Mouse (Mus musculus): Measurements from ENCODE around the gene Fndc8.
"Not testable (repeated sequence)": the region's sequence is repeated elsewhere in the genome, so short reads cannot be mapped to it uniquely, and the experiment has no call there.

Fndc8 gene

GRCm38 (mm10) chr11:82910679-82911389 is 18.9 kb downstream of the Fndc8 start:
- DNase-seq (ENCODE audit: low spot score in 2 of 2) = no peak

DNA sequence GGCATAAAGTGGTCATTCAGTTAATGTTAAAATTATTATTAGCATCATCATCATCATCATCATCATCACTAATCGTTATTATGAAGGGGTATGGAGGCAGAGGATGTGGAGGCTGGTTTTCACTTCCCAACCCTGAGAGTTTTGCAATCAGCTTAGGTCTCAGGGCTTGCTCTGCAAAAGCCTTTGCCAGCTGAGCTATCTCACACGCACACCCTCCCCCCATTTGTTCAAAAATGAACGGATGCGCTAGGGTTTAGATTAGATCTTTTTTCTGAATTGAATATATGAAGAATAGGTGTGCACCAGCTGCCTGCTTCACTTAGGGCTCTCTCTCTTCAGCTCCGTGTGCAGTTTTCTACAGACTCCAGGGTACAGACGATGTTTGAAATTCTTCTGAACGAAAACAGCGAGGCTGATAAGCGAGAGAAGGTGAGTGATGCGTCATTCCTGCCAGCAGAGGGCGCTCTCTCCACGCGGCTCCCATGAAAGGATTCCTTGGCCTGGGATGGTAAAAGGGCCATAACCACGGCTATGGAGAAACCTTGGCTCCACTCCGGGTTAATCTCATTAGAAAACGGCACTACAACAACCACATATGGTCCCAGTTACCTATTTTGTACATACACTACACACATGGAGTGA is 22.9 kb downstream of the Fndc8 start:
- peak; percentile 61 to 64 for DNase-seq (ENCODE audit: low spot score in 2 of 2)

DNA sequence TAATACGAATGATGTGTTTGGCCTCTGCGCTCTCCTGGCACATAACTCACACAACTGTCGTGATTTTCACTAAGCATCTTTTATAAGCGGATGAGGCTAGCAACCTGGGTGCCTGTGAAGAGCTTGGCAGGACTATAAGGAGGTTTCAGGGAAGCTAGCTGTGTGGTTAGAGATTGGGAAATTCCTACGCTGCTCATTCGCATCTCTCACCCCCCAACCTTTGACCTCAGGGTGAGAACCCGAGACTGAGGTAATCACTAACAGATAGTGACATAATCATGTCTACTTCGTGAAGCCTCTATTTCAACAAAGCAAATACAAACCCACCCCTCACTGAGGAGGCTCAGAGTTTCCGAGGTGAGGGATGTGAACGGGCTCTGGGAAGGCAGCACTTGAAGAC is 28.8 kb downstream of the Fndc8 start:
- DNase-seq (ENCODE audit: low spot score in 2 of 2) = no peak

DNA sequence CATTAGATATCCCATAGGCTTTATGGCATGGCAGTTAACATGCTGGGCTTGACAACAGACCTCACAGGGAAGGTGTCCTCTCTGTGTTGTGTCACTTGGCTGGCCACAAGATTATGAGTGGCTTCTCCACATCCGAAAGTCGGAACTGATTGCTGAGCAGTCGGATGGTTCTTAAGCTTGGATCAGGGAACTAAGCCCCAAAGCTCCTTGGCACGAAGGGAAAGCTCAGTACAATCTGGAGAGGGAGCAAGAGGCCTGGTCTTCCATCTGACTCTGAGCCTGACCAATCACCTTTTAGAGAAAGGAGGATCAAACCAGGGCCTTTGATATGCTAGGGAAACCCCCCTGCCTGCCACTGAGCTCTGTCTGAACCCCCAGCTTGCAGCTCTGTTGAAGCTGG is 29.8 kb downstream of the Fndc8 start:
- DNase-seq (ENCODE audit: low spot score in 2 of 2) = no peak

DNA sequence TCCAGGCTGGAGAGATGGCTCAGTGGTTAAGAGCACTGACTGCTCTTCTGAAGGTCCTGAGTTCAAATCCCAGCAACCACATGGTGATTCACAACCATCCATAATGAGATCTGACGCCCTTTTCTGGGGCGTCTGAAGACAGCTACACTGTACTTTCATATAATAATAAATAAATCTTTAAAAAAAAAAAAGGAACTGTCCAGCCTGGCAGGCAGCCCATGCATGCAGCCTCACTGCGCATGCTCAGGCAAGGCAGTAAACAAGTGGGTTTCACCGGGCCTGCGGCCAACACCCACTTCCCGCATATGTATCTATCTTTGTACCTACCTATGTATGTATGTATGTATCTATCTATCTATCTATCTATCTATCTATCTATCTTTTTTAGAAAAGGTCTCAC is 32.0 kb downstream of the Fndc8 start:
- DNase-seq (ENCODE audit: low spot score in 2 of 2) = not testable (repeated sequence)

DNA sequence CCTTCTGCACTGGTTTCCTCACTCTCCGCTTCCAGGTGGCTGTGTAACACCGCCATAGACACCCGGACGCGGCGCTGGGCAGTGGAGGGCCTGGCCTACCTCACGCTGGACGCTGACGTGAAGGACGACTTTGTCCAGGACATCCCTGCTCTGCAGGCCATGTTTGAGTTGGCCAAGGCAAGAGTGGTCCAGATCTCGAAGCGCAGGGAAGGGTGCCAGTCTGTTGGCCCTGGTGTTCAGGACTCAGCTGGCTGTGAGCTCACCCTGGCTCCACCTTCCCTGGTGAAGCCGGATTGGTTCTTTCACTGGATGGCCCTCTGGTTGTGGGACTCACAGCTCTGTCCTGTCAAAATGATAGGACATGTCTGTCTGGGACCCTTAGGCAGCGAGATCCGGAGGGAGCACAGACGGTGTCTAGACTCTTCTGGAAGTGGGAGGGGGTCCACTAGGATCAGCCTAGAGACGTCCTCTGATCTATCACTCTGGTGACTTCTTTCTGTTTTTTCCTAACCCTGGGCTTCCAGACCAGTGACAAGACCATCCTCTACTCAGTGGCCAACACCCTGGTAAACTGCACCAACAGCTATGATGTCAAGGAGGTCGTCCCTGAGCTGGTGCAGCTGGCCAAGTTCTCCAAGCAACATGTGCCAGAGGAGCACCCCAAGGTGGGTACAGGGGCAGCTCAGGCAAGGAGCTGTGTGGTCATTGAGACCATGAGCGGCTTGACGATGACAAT is 37.1 kb downstream of the Fndc8 start:
- DNase-seq (ENCODE audit: low spot score in 2 of 2) = no peak

DNA sequence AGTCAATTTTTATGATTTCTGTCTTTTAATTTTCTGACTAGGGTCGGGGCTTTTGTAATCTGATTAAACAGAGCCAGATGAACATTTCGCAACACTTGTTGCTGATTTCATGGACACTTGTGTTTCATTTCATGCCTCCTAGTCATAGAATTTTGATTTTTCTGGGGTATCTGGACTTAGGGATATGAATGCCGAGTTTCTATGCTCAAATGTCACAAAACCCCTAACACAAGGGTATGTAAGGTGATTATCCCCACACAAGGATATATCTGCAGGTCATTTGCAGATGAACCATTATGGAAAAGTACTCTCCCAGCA is 37.7 kb downstream of the Fndc8 start:
- no peak for DNase-seq (ENCODE audit: low spot score in 2 of 2)

DNA sequence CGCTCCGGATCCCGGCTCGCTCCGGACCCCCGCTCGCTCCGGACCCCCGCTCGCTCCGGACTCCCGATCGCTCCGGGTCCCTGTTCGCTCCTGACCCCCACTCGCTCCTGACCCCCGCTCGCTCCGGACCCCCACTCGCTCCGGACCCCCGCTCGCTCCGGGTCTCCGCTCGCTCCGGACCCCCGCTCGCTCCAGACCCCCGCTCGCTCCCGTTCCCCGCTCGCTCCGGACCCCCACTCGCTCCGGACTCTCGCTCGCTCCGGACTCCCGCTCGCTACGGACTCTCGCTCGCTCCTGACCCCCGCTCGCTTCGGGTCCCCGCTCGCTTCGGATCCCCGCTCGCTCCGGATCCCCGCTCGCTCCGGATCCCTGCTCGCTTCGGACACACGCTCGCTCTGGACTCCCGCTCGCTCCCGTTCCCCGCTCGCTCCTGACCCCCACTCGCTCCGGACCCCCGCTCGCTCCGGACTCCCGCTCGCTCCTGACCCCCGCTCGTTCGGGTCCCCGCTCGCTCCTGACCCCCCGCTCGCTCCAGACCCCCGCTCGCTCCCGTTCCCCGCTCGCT is 38.5 kb downstream of the Fndc8 start:
- DNase-seq (ENCODE audit: low spot score in 2 of 2) = not testable (repeated sequence)

GRCm38 (mm10) chr11:82931161-82931560 is 39.2 kb downstream of the Fndc8 start:
- DNase-seq (ENCODE audit: low spot score in 2 of 2) = not testable (repeated sequence)

DNA sequence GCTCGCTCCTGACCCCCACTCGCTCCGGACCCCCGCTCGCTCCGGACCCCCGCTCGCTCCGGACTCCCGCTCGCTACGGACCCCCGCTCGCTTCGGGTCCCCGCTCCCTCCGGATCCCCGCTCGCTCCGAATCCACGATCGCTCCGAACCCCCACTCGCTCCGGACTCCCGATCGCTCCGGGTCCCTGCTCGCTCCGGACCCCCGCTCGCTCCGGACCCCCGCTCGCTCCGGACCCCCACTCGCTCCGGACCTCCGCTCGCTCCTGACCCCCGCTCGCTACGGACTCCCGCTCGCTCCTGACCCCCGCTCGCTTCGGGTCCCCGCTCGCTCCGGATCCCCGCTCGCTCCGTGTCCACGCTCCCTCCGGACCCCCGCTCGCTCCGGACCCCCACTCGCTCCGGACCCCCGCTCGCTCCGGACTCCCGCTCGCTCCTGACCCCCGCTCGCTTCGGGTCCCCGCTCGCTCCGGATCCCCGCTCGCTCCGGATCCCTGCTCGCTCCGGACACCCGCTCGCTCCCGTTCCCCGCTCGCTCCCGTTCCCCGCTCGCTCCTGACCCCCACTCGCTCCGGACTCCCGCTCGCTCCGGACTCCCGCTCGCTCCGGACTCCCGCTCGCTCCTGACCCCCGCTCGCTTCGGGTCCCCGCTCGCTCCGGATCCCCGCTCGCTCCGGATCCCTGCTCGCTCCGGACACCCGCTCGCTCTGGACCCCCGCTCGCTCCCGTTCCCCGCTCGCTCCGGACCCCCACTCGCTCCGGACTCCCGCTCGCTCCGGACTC is 39.9 kb downstream of the Fndc8 start:
- not testable (repeated sequence) for DNase-seq (ENCODE audit: low spot score in 2 of 2)

- no peak for DNase-seq (ENCODE audit: low spot score in 2 of 2)
Observed at GRCm38 (mm10) chr11:82933186-82933585, 41.3 kb downstream of the Fndc8 start.

DNA sequence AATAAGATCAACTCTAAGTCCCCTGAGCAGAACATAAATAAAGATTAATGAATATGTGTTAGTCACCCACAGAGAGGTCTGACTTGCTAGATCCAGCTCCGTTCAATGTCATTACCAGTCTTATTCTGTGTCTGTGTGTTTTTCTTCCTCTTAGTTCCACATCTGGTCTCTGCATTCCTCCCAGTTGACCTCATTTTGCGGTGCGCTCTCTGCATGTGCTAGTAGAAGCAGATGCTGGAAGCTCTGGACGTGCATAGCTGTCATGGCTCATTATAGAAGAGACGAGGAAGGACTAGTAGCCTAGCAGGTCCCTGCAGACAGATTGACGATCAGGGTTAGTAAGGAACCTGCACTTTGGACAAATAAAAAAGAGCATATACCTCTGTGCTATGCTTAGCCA is 51.4 kb downstream of the Fndc8 start:
- DNase-seq (ENCODE audit: low spot score in 2 of 2) = no peak

DNA sequence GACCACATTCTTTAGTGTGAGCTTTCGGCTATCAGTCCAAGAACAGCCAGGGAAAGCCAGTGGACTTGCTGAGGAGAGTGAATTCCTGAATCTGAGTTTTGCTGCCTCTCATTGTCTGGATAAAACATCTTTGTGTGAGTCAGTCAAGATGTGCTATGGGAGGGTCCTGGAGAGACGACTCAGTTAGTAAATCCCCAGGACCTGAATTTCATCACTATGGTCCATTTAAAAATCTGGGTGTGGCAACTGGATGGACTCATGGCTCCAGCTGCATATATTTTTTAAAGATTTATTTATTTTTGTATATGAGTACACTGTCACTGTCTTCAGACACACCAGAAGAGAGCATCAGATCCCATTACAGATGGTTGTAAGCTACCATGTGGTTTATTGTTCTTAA is 53.7 kb downstream of the Fndc8 start:
- DNase-seq (ENCODE audit: low spot score in 2 of 2) = no peak

DNA sequence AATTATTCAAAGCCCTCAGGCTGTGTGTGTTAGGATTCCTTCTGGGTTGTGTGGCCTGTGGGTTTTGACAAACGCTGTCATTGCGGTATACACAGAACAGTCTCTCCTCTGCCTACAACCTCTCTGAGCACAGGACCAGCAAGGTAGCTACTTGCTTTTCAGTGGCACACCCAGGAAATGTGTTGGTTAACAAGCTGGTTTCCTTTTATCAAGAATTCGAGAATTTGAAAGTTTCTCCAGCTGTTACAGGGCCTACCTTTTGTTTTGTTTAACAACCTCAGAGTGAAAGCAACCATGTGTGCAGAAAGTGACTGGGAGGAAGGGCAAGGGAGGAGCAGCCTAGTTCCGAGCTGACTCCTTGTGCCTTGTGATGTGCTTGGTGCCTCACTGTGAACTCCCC is 55.5 kb downstream of the Fndc8 start:
- DNase-seq (ENCODE audit: low spot score in 2 of 2) = no peak

DNA sequence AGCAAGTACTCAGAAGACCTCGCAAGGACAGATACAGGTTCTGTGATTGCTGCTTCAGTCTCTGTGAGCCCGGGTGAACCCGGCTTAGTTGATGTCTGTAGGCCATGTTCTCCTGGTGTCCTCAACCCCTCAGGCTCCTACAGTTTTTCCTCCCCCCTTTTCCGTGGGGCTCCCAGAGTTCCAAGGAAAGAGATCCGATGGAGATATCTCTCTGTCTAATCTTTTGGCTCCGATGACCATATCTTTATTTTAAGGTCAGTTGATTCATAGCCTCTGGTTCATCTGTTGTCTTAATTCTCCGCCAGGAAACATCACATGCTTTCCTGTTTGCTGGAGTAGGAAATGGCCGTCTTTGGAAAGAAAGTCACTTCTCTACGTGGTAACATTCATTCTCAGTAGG is 57.1 kb downstream of the Fndc8 start:
- DNase-seq (ENCODE audit: low spot score in 2 of 2) = no peak

All from frontal cortex, postnatal 25 days (tissue).